ENCODE assay signal across 15 mouse cellular contexts in genomic region chr15:79128208-79128607, GRCm38 (mm10). TPM values are rescaled to one million over a fixed set of nuclear protein-coding genes. Genes with fewer than 3 reads are reported as not detected.
DNase-seq lines count a peak whose midpoint lies in the region; ATAC-seq and TF ChIP-seq lines count a peak whose summit lies in the region.
"Had no signal": no experiment of that assay in that cellular context is flagged by ENCODE, and none has a peak within 500 bp of the region (broad histone marks: within the 10 kb centered on the region; RNA-seq: fewer than 3 reads in every experiment).

No protein-coding gene starts in this region.

- H3K4me3 ChIP-seq in cerebellum, adult 2 months (replicated peaks; ENCODE audit: insufficient read depth, low read depth, low read length) = no peak overlapping the region
- H3K4me3 ChIP-seq in liver, adult 2 months (ENCODE audit: insufficient read depth, low read depth, low read length) = no peak overlapping the region
- H3K4me3 ChIP-seq in liver, embryonic 12.5 days = no peak overlapping the region
- H3K4me3 ChIP-seq: forebrain, embryonic 10.5 days had no signal

- H3K27me3 ChIP-seq in cerebellum, adult 2 months (ENCODE audit: control insufficient read depth, insufficient read depth, low read length) = no peaks in the 10 kb centered on the region
- H3K27me3 ChIP-seq in liver, adult 2 months (ENCODE audit: control insufficient read depth, insufficient read depth, low read length) = no peaks in the 10 kb centered on the region
- no peaks in the 10 kb centered on the region for H3K27me3 ChIP-seq in liver, embryonic 12.5 days (replicated peaks)

- TF ChIP-seq POLR2A in cerebellum, adult 2 months (IDR thresholded peaks at IDR 0.05; ENCODE audit: borderline replicate concordance, insufficient read depth, low read length) = no peak
- TF ChIP-seq POLR2A in liver, adult 2 months (IDR thresholded peaks at IDR 0.05; ENCODE audit: extremely low read depth, insufficient read depth, low read length) = no peak
- TF ChIP-seq POLR2A in brain, embryonic 14.5 days (IDR thresholded peaks at IDR 0.05; ENCODE audit: borderline replicate concordance, extremely low read depth, insufficient read depth, insufficient read length, poor library complexity, severe bottlenecking) = no peak

- H3K4me2 ChIP-seq in liver, embryonic 12.5 days = no peak overlapping the region

- H3K9me3 ChIP-seq in liver, embryonic 12.5 days (replicated peaks) = peaks cover 6% of the 10 kb centered on the region

- 96% methylated on average over 5 of the region's 5 CpGs for WGBS in cerebellum, adult 2 months
- WGBS in liver, adult 2 months = 92% methylated on average over 5 of the region's 5 CpGs
- 83% methylated on average over 5 of the region's 5 CpGs for WGBS in liver, embryonic 12.5 days (ENCODE audit: insufficient replicate concordance)

- no peak for DNase-seq in cerebellum, adult 2 months
- DNase-seq in cerebellum, postnatal 25 days = no peak
- no peak for DNase-seq in liver, adult 2 months (ENCODE audit: extremely low read depth, low read depth, low spot score)
- peak; percentile 34 for DNase-seq in B cell, adult 2 months
- DNase-seq in brain, embryonic 14.5 days (ENCODE audit: low read depth) = no peak
- no peak for DNase-seq in embryo, embryonic 10.5 days (ENCODE audit: low spot score)
- DNase-seq in gastrocnemius, postnatal 4 days (ENCODE audit: low spot score in 2 of 2) = no peak
- DNase-seq: adrenal gland, postnatal 36 days; cerebellum, adult 18-20 months; midbrain, embryonic 14.5 days; right cerebral cortex, postnatal 25 days had no signal

- no peak overlapping the region for H3K27ac ChIP-seq in cerebellum, adult 2 months (ENCODE audit: insufficient read depth, low read length)
- no peak overlapping the region for H3K27ac ChIP-seq in liver, adult 2 months (replicated peaks; ENCODE audit: insufficient read depth, low read depth, low read length)
- no peak overlapping the region for H3K27ac ChIP-seq in liver, embryonic 12.5 days
- H3K27ac ChIP-seq: forebrain, embryonic 10.5 days had no signal

- ATAC-seq in liver, embryonic 12.5 days = no peak
- ATAC-seq: hindbrain, embryonic 16.5 days had no signal

- no peak overlapping the region for H3K9ac ChIP-seq in liver, adult 2 months (ENCODE audit: low read depth, low read length)
- no peak overlapping the region for H3K9ac ChIP-seq in liver, embryonic 12.5 days

- peak; percentile 41; the same call in 1 of the 2 replicates for TF ChIP-seq CTCF in cerebellum, adult 2 months (IDR thresholded peaks at IDR 0.05; ENCODE audit: borderline replicate concordance, insufficient read depth, low read depth, low read length)
- peak; percentile 57 for TF ChIP-seq CTCF in liver, adult 2 months (IDR thresholded peaks at IDR 0.05; ENCODE audit: low read depth, low read length)
- peak; percentile 45; the same call in 1 of the 2 replicates for TF ChIP-seq CTCF in brain, embryonic 14.5 days (IDR thresholded peaks at IDR 0.05; ENCODE audit: borderline replicate concordance, extremely low read depth, insufficient read depth, insufficient read length)

- no peaks in the 10 kb centered on the region for H3K79me2 ChIP-seq in liver, adult 2 months (ENCODE audit: control insufficient read depth, insufficient read depth, low read length)

- peaks cover 21% of the 10 kb centered on the region for H3K4me1 ChIP-seq in cerebellum, adult 2 months (ENCODE audit: control insufficient read depth, insufficient read depth, low read length)
- no peaks in the 10 kb centered on the region for H3K4me1 ChIP-seq in liver, adult 2 months (ENCODE audit: control insufficient read depth, insufficient read depth, low read length)
- H3K4me1 ChIP-seq in liver, embryonic 12.5 days = no peaks in the 10 kb centered on the region
- H3K4me1 ChIP-seq: forebrain, embryonic 10.5 days had no signal

- H3K36me3 ChIP-seq in liver, adult 2 months (ENCODE audit: control insufficient read depth, insufficient read depth, low read length) = peaks cover 29% of the 10 kb centered on the region
- peaks cover 91% of the 10 kb centered on the region for H3K36me3 ChIP-seq in liver, embryonic 12.5 days

RNA-seq across cellular contexts. Expression of gene Polr2f, which starts 12.6 kb away (rescaled TPM):
- polyA plus RNA-seq in cerebellum, adult 2 months (2012; rRNA removed) = 107 and 110 TPM in 2 replicates
- total RNA-seq in liver, adult 2 months (2014; rRNA removed) = 29.2 and 36.0 TPM in 2 replicates
- 29.9 and 33.8 TPM in 2 replicates for polyA plus RNA-seq in liver, adult 2 months (2012; rRNA removed)
- polyA plus RNA-seq in liver, embryonic 12.5 days (2016; fragmentation: Nextera tagmentation; extraction: Ambion mirVana) = 280 and 301 TPM in 2 replicates
- polyA plus RNA-seq in brain, embryonic 14.5 days (2012; rRNA removed) = 143 and 166 TPM in 2 replicates
- 10 to 100 TPM; 72.2 to 92.4 TPM for total RNA-seq in gastrocnemius, postnatal 4 days (2021)

RNA-seq across cellular contexts. Expression of gene 1700088E04Rik, which starts 12.8 kb away (rescaled TPM):
- 6.7 and 10.8 TPM in 2 replicates for polyA plus RNA-seq in cerebellum, adult 2 months (2012; rRNA removed)
- total RNA-seq in liver, adult 2 months (2014; rRNA removed) = 0.65 and 0.67 TPM in 2 replicates
- polyA plus RNA-seq in liver, adult 2 months (2012; rRNA removed) = 0.25 and 0.65 TPM in 2 replicates
- polyA plus RNA-seq in liver, embryonic 12.5 days (2016; fragmentation: Nextera tagmentation; extraction: Ambion mirVana) = 0.86 and 1.0 TPM in 2 replicates
- 14.4 and 15.9 TPM in 2 replicates for polyA plus RNA-seq in brain, embryonic 14.5 days (2012; rRNA removed)
- total RNA-seq in gastrocnemius, postnatal 4 days (2021) = 1 to 10 TPM in 1 of 2 experiments, under 1 TPM in 1; 0.96 to 1.6 TPM

RNA-seq across cellular contexts. Expression of gene Micall1, which starts 19.5 kb away (rescaled TPM):
- 35.9 and 37.0 TPM in 2 replicates for polyA plus RNA-seq in cerebellum, adult 2 months (2012; rRNA removed)
- 3.0 and 3.3 TPM in 2 replicates for total RNA-seq in liver, adult 2 months (2014; rRNA removed)
- polyA plus RNA-seq in liver, adult 2 months (2012; rRNA removed) = 6.2 and 8.9 TPM in 2 replicates
- 3.0 and 3.2 TPM in 2 replicates for polyA plus RNA-seq in liver, embryonic 12.5 days (2016; fragmentation: Nextera tagmentation; extraction: Ambion mirVana)
- polyA plus RNA-seq in brain, embryonic 14.5 days (2012; rRNA removed) = 22.8 and 35.7 TPM in 2 replicates
- 10 to 100 TPM; 26.5 to 29.4 TPM for total RNA-seq in gastrocnemius, postnatal 4 days (2021)

RNA-seq across cellular contexts. Expression of gene Sox10, which starts 36.8 kb away (rescaled TPM):
- 68.1 and 80.8 TPM in 2 replicates for polyA plus RNA-seq in cerebellum, adult 2 months (2012; rRNA removed)
- not detected in 2 replicates for total RNA-seq in liver, adult 2 months (2014; rRNA removed)
- polyA plus RNA-seq in liver, adult 2 months (2012; rRNA removed) = 0.06 TPM in 1 of 2 replicates, not detected in the other
- 0.17 and 0.29 TPM in 2 replicates for polyA plus RNA-seq in liver, embryonic 12.5 days (2016; fragmentation: Nextera tagmentation; extraction: Ambion mirVana)
- 5.6 and 11.3 TPM in 2 replicates for polyA plus RNA-seq in brain, embryonic 14.5 days (2012; rRNA removed)
- 10 to 100 TPM; 11.6 to 13.7 TPM for total RNA-seq in gastrocnemius, postnatal 4 days (2021)
- total RNA-seq: neutrophil, adult 5-6 weeks had no signal

RNA-seq across cellular contexts. Expression of gene Eif3l, which starts 53.2 kb away (rescaled TPM):
- polyA plus RNA-seq in cerebellum, adult 2 months (2012; rRNA removed) = 88.1 and 93.0 TPM in 2 replicates
- total RNA-seq in liver, adult 2 months (2014; rRNA removed) = 82.1 and 94.2 TPM in 2 replicates
- 98.3 and 103 TPM in 2 replicates for polyA plus RNA-seq in liver, adult 2 months (2012; rRNA removed)
- polyA plus RNA-seq in liver, embryonic 12.5 days (2016; fragmentation: Nextera tagmentation; extraction: Ambion mirVana) = 188 and 201 TPM in 2 replicates
- 180 and 189 TPM in 2 replicates for polyA plus RNA-seq in brain, embryonic 14.5 days (2012; rRNA removed)
- total RNA-seq in gastrocnemius, postnatal 4 days (2021) = 100 to 1,000 TPM; 106 to 111 TPM

Comparison
In these comparisons a context has a peak if more than half of its experiments do, and no peak if none do; other contexts are left out.
1. DNase-seq: peak in B cell, adult 2 months (2 of 2); none in cerebellum, adult 2 months (0 of 2), cerebellum, postnatal 25 days (0 of 2), liver, adult 2 months (single experiment), brain, embryonic 14.5 days (single experiment), embryo, embryonic 10.5 days (single experiment) and gastrocnemius, postnatal 4 days (0 of 2).
2. Peak in every context shown above with its lines, with median percentiles within 50 percentile points of each other: CTCF ChIP-seq.